Mouse (Mus musculus) ES-Bruce4 (cell line): ENCODE measurements around the gene Mok.

Source experiments
- CTCF ChIP-seq: IDR thresholded peaks from one replicate; pipeline ENCODE4 v1.8.1; 2011; ENCODE audit warnings: low read depth, low read length
- EP300 ChIP-seq: IDR thresholded peaks from 2 replicates; pipeline ENCODE4 v1.6.1; 2011; ENCODE audit warnings: low read depth, low read length; ENCODE audit not compliant: insufficient read depth

DNA sequence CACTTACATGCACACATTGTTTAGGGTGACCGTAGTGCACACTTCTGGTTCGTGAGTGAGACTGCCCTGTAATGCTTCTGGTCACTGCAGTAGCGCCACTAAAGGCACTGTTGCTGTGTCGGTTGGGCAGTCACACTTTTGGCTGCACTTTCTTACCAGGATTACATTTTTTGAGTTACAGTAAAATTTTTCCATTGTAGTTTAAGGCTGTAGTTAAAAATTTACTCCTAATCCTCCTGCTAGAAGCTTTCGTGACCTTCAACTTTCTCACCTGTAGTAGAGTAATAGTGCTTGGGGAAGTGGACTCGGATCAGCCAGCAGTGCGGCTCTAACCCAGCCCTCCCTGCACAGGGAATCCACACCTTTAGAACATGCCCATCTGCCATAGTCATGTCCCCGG is 49.7 kb downstream of the Mok start:
- TF ChIP-seq CTCF (no peak), EP300 (no peak)
